Mouse (Mus musculus) neural tube, embryonic 14.5 days (tissue): ENCODE results near the gene Gm35549. TPM values are rescaled to one million over a fixed set of nuclear protein-coding genes. Genes with fewer than 3 reads are reported as not detected.
A peak's percentile ranks its signal among the peaks of the same experiment; 100 is the strongest.

Experiments used
- ATAC-seq: fragments of 200-750 bp; cut with Nextera tagmentation; 2 replicates; pipeline ENCODE4 v1.8.0; 2017; ENCODE audit warnings: low read depth, mild to moderate bottlenecking, moderate TSS enrichment, moderate library complexity
- H3K27ac ChIP-seq: fragments of 300-500 bp; sonication (generic); 2 replicates; pipeline ENCODE4 v1.5.1; 2014; ENCODE audit warnings: low read depth, mild to moderate bottlenecking, control low read depth, low read length, moderate library complexity, mixed read lengths
- H3K27me3 ChIP-seq: fragments of 300-500 bp; sonication (generic); 2 replicates; pipeline ENCODE4 v1.6.1; 2014; ENCODE audit warnings: low read length; ENCODE audit not compliant: control insufficient read depth, insufficient read depth
- H3K36me3 ChIP-seq: fragments of 300-500 bp; sonication (generic); 2 replicates; pipeline ENCODE4 v1.6.1; 2014; ENCODE audit warnings: low read length, mixed read lengths; ENCODE audit not compliant: control insufficient read depth, insufficient read depth
- H3K4me1 ChIP-seq: fragments of 300-500 bp; sonication (generic); 2 replicates; pipeline ENCODE4 v1.6.1; 2014; ENCODE audit warnings: low read length; ENCODE audit not compliant: control insufficient read depth, insufficient read depth
- H3K4me2 ChIP-seq: fragments of 300-500 bp; sonication (generic); 2 replicates; pipeline ENCODE4 v1.6.1; 2014; ENCODE audit warnings: mild to moderate bottlenecking, low read depth, low read length, control low read depth
- H3K4me3 ChIP-seq: fragments of 300-500 bp; sonication (generic); 2 replicates; pipeline ENCODE4 v1.5.1; 2014; ENCODE audit warnings: low read depth, low read length, control low read depth, mixed read lengths
- H3K9ac ChIP-seq: fragments of 300-500 bp; sonication (generic); replicated peaks from 2 replicates; pipeline ENCODE4 v1.6.1; 2014; ENCODE audit warnings: low read depth, mild to moderate bottlenecking, control low read depth, low read length, mixed read lengths
- H3K9me3 ChIP-seq: fragments of 300-500 bp; sonication (generic); 2 replicates; pipeline ENCODE4 v1.6.1; 2016; ENCODE audit warnings: low read length; ENCODE audit not compliant: control insufficient read depth
- WGBS: fragments of 180-500 bp; shearing (Covaris S2); extraction: QIAGEN DNeasy Blood & Tissue Kit; methylation state at CpG from one replicate; pipeline ENCODE4 v1.1.7; 2014; 5-methylcytosine and 5-hydroxymethylcytosine counted together
- polyA plus RNA-seq: library from polyadenylated mRNA; unstranded; fragments of >200 nt; fragmentation: Nextera tagmentation; extraction: Ambion mirVana; gene quantifications from 2 replicates; pipeline ENCODE4 v1.2.1, GENCODE M21; 2014

The Gm35549 gene
- 1.3 and 1.6 TPM in 2 replicates for polyA plus RNA-seq

- H3K4me3 ChIP-seq: no peak within 1 kb of the TSS
- no peaks in the 10 kb centered on the region for H3K9me3 ChIP-seq
- H3K36me3 ChIP-seq: no peaks in the 10 kb centered on the region
- H3K4me1 ChIP-seq: no peaks in the 10 kb centered on the region
- ATAC-seq: no peak
- no peak within 1 kb of the TSS for H3K9ac ChIP-seq
- WGBS: 82% methylated on average over 3 of the region's 3 CpGs
- no peak within 1 kb of the TSS for H3K27ac ChIP-seq
- no peaks in the 10 kb centered on the region for H3K27me3 ChIP-seq
- no peak within 1 kb of the TSS for H3K4me2 ChIP-seq
Observed at GRCm38 (mm10) chr9:122843760-122844159, at the start of gene Gm35549. Gene Gm35549 (minus strand): TSS chr9:122844035.

GRCm38 (mm10) chr9:122886372-122887179 lies 42.7 kb upstream of the Gm35549 start:
- H3K9me3 ChIP-seq: no peaks in the 10 kb centered on the region
- 6% methylated on average over 54 of the region's 54 CpGs for WGBS

GRCm38 (mm10) chr9:122885385-122885784 lies 41.5 kb upstream of the Gm35549 start, which contains the start of gene Zkscan7:
Gene Zkscan7 (plus strand): TSS chr9:122885685.
- Histone ChIP-seq H3K27ac (peak within 1 kb of the TSS; percentile 52), H3K9me3 (no peaks in the 10 kb centered on the region), H3K27me3 (no peaks in the 10 kb centered on the region), H3K4me1 (peaks cover 3% of the 10 kb centered on the region; the same call in 1 of the 2 replicates), H3K36me3 (no peaks in the 10 kb centered on the region; the same call in 1 of the 2 replicates), H3K9ac (peak within 1 kb of the TSS; percentile 74; the same call in 1 of the 2 replicates), H3K4me2 (peak within 1 kb of the TSS; percentile 70), H3K4me3 (peak within 1 kb of the TSS; percentile 77)
- 92% methylated on average over 3 of the region's 3 CpGs for WGBS
- no peak for ATAC-seq

More at GRCm38 (mm10) chr9:122886372-122887179, 42.7 kb upstream of the Gm35549 start:
- Histone ChIP-seq H3K27ac (peak overlapping the region; percentile 62), H3K4me1 (peaks cover 3% of the 10 kb centered on the region; the same call in 1 of the 2 replicates), H3K9ac (peak overlapping the region; percentile 74), H3K4me3 (peak overlapping the region; percentile 77), H3K4me2 (peak overlapping the region; percentile 70), H3K36me3 (no peaks in the 10 kb centered on the region; the same call in 1 of the 2 replicates), H3K27me3 (no peaks in the 10 kb centered on the region)
- ATAC-seq: peak; percentile 98

GRCm38 (mm10) chr9:122875145-122875544 lies 31.3 kb upstream of the Gm35549 start:
- no peak for ATAC-seq
- no peaks in the 10 kb centered on the region for H3K36me3 ChIP-seq
- no peaks in the 10 kb centered on the region for H3K4me1 ChIP-seq
- no peak overlapping the region for H3K9ac ChIP-seq
- H3K4me2 ChIP-seq: no peak overlapping the region
- no peak overlapping the region for H3K4me3 ChIP-seq
- H3K27me3 ChIP-seq: no peaks in the 10 kb centered on the region
- 98% methylated on average over 2 of the region's 2 CpGs for WGBS
- no peaks in the 10 kb centered on the region for H3K9me3 ChIP-seq
- H3K27ac ChIP-seq: no peak overlapping the region

GRCm38 (mm10) chr9:122874653-122875052 lies 30.8 kb upstream of the Gm35549 start:
- Histone ChIP-seq H3K4me2 (no peak overlapping the region), H3K4me3 (no peak overlapping the region), H3K4me1 (no peaks in the 10 kb centered on the region), H3K27ac (no peak overlapping the region), H3K36me3 (no peaks in the 10 kb centered on the region), H3K27me3 (no peaks in the 10 kb centered on the region), H3K9ac (no peak overlapping the region), H3K9me3 (no peaks in the 10 kb centered on the region)
- ATAC-seq: no peak
- WGBS: 72% methylated on average over 1 of the region's 1 CpGs

GRCm38 (mm10) chr9:122872595-122872994 lies 28.8 kb upstream of the Gm35549 start:
- Histone ChIP-seq H3K9me3 (no peaks in the 10 kb centered on the region), H3K36me3 (no peaks in the 10 kb centered on the region), H3K27me3 (no peaks in the 10 kb centered on the region), H3K4me3 (no peak overlapping the region), H3K27ac (no peak overlapping the region), H3K4me1 (no peaks in the 10 kb centered on the region), H3K4me2 (no peak overlapping the region), H3K9ac (no peak overlapping the region)
- 88% methylated on average over 4 of the region's 4 CpGs for WGBS
- no peak for ATAC-seq

- peaks cover 12% of the 10 kb centered on the region for H3K36me3 ChIP-seq
- H3K4me3 ChIP-seq: peak overlapping the region; percentile 76
- ATAC-seq: peak; percentile 42; the same call in 1 of the 2 replicates
- no peaks in the 10 kb centered on the region for H3K9me3 ChIP-seq
- 95% methylated on average over 4 of the region's 4 CpGs for WGBS
- H3K27ac ChIP-seq: no peak overlapping the region
- H3K27me3 ChIP-seq: no peaks in the 10 kb centered on the region
- H3K4me1 ChIP-seq: peaks cover 9% of the 10 kb centered on the region
- peak overlapping the region; percentile 65; the same call in 1 of the 2 replicates for H3K4me2 ChIP-seq
- H3K9ac ChIP-seq: no peak overlapping the region
Observed at GRCm38 (mm10) chr9:122866192-122866591, 22.4 kb upstream of the Gm35549 start.

GRCm38 (mm10) chr9:122865697-122866166 lies 21.9 kb upstream of the Gm35549 start, which contains the start of gene Zfp445:
Gene Zfp445 (minus strand): TSS chr9:122866006.
- Histone ChIP-seq H3K27ac (peak within 1 kb of the TSS; percentile 70), H3K4me2 (peak within 1 kb of the TSS; percentile 65), H3K4me1 (peaks cover 9% of the 10 kb centered on the region), H3K9ac (peak within 1 kb of the TSS; percentile 77), H3K36me3 (peaks cover 17% of the 10 kb centered on the region), H3K4me3 (peak within 1 kb of the TSS; percentile 76), H3K27me3 (no peaks in the 10 kb centered on the region), H3K9me3 (no peaks in the 10 kb centered on the region)
- WGBS: under 1% methylated on average over 34 of the region's 34 CpGs
- peak; percentile 95 for ATAC-seq

- H3K36me3 ChIP-seq: peaks cover 20% of the 10 kb centered on the region
- H3K4me2 ChIP-seq: peak overlapping the region; percentile 65
- no peaks in the 10 kb centered on the region for H3K27me3 ChIP-seq
- H3K4me3 ChIP-seq: peak overlapping the region; percentile 76
- H3K9ac ChIP-seq: peak overlapping the region; percentile 77
- 65% methylated on average over 3 of the region's 3 CpGs for WGBS
- ATAC-seq: no peak
- H3K4me1 ChIP-seq: peaks cover 9% of the 10 kb centered on the region
- no peak overlapping the region for H3K27ac ChIP-seq
- no peaks in the 10 kb centered on the region for H3K9me3 ChIP-seq
Observed at GRCm38 (mm10) chr9:122864848-122865247, 21.0 kb upstream of the Gm35549 start.
